Mouse (Mus musculus) layer of hippocampus, postnatal 14 days (tissue): ENCODE measurements around the gene Ntn5. TPM values are rescaled to one million over a fixed set of nuclear protein-coding genes. Genes with fewer than 3 reads are reported as not detected.
A peak's percentile ranks its signal among the peaks of the same experiment; 100 is the strongest.

ENCODE experiments used
- DNase-seq, 2 experiments: peaks; one replicate each; pipeline ENCODE4 v3.0.0; 2021 to 2022; ENCODE audit warnings: low spot score in 2 of 2, mixed read lengths in 1 of 2
- total RNA-seq, 2 experiments: library from RNA; stranded (reverse); gene quantifications; 2 replicates each; pipeline ENCODE4 v1.2.3; 2021

The Ntn5 gene
- total RNA-seq, 2 experiments from 2014 or later: 0.67 to 0.94 TPM

GRCm38 (mm10) chr7:45695098-45695497 lies 11.3 kb downstream of the Ntn5 start:
- DNase-seq: no peak

GRCm38 (mm10) chr7:45697894-45698293 lies 14.1 kb downstream of the Ntn5 start:
- no peak for DNase-seq

- DNase-seq: peak; percentile 37 to 39
These were observed 15.8 kb downstream of the Ntn5 start, which contains the start of gene Car11 for GRCm38 (mm10) chr7:45699523-45700141. Car11 (plus strand) TSS chr7:45699843.

GRCm38 (mm10) chr7:45700301-45701015 lies 16.6 kb downstream of the Ntn5 start:
- DNase-seq: peak; percentile 78 to 91

- DNase-seq: peak in 1 of 2 experiments; percentile 66
These were observed 17.2 kb downstream of the Ntn5 start for GRCm38 (mm10) chr7:45701072-45701471.

GRCm38 (mm10) chr7:45701607-45702006 lies 17.8 kb downstream of the Ntn5 start:
- no peak for DNase-seq

GRCm38 (mm10) chr7:45702316-45702715 lies 18.5 kb downstream of the Ntn5 start:
- no peak for DNase-seq

- DNase-seq: no peak
These were observed 19.1 kb downstream of the Ntn5 start for GRCm38 (mm10) chr7:45702809-45703520.

GRCm38 (mm10) chr7:45703521-45704033 lies 19.8 kb downstream of the Ntn5 start:
- DNase-seq: no peak

- peak; percentile 85 to 90 for DNase-seq
These were observed 20.3 kb downstream of the Ntn5 start for GRCm38 (mm10) chr7:45704046-45704559.

GRCm38 (mm10) chr7:45704730-45705442 lies 21.1 kb downstream of the Ntn5 start, which contains the start of gene Dbp:
Dbp (plus strand) TSS chr7:45705088.
- DNase-seq: peak; percentile 98 to 100

GRCm38 (mm10) chr7:45705443-45705864 lies 21.6 kb downstream of the Ntn5 start:
- no peak for DNase-seq

- peak; percentile 84 to 89 for DNase-seq
These were observed 22.1 kb downstream of the Ntn5 start for GRCm38 (mm10) chr7:45705873-45706281.

- peak; percentile 82 to 88 for DNase-seq
These were observed 23.0 kb downstream of the Ntn5 start for GRCm38 (mm10) chr7:45706721-45707241.

GRCm38 (mm10) chr7:45707375-45707967 lies 23.6 kb downstream of the Ntn5 start:
- DNase-seq: peak; percentile 95 to 96

GRCm38 (mm10) chr7:45708221-45708761 lies 24.5 kb downstream of the Ntn5 start:
- peak; percentile 36 to 57 for DNase-seq

GRCm38 (mm10) chr7:45709036-45709435 lies 25.2 kb downstream of the Ntn5 start:
- peak in 1 of 2 experiments; percentile 52 for DNase-seq

- peak in 1 of 2 experiments; percentile 26 for DNase-seq
These were observed 26.0 kb downstream of the Ntn5 start for GRCm38 (mm10) chr7:45709677-45710355.
